Mouse (Mus musculus) heart, adult 2 months (tissue): ENCODE measurements at regions not wholly inside any gene's neighbourhood (a gene's known extent, or its start where the extent isn't known, plus 50 kb on each side); places are given as distances from the start of the nearest gene placed in this dataset.

Experiments
- CTCF ChIP-seq: fragments of 200-600 bp; IDR thresholded peaks from 2 replicates; pipeline ENCODE4 v1.8.1; 2022; ENCODE audit warnings: antibody characterized with exemption, mild to moderate bottlenecking, moderate library complexity
- EP300 ChIP-seq: fragments of 200-500 bp; IDR thresholded peaks from 2 replicates; pipeline ENCODE4 v1.6.1; 2011; ENCODE audit warnings: low read depth, low read length, control low read depth; ENCODE audit not compliant: insufficient read depth

DNA sequence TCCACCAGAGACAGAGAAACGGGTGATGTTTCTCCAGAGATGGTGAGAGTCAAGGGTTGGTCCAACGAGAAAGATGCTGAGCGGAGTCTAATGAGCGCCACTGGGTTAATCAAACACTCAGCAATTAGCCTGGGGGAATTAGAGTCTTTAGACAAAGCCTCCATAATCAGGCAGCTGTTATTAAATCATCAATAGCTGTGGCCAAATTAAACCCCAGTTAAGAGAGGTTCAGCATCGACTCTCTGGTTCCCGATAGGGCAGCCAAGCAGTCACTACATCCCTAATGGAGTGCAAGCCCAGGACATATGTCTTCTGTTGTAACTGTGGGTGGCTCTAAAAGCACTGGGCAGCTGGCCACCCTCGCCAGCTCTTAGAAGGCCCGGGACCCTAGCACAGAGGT is 216.9 kb downstream of the Cryba4 start:
- TF ChIP-seq CTCF (no peak), EP300 (no peak)
